Mouse (Mus musculus) heart, adult 9 months (tissue): ENCODE data around the gene Fpgs.
A peak's percentile ranks its signal among the peaks of the same experiment; 100 is the strongest.

Experiments
- DNase-seq, 2 experiments: peaks; one replicate each; pipeline ENCODE4 v3.0.0; 2022; ENCODE audit warnings: low spot score in 2 of 2

Fpgs gene

DNA sequence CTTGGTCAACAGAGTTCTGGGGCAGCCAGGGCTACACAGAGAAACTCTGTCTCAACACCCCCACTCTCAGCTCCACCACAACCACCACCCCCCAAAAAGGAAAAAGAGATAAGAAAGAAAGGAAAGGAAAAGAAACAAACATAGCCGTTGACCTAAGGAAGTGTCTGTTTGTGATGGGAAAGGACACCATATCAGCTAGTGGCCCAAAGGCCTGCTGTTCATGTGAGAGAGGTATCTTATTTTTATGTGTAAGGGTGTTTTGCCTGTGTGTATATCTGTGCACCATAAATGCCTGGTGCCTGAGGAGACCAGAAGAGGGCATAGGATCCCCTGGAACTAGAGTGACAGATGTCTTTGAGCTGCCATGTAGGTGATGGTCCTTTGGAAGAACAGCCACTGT is 64.3 kb downstream of the Fpgs start:
- no peak for DNase-seq

- peak; percentile 79 to 88 for DNase-seq
These were observed 66.1 kb downstream of the Fpgs start for GRCm38 (mm10) chr2:32637778-32638281.

GRCm38 (mm10) chr2:32636617-32637016 is 67.3 kb downstream of the Fpgs start:
- DNase-seq: no peak

DNA sequence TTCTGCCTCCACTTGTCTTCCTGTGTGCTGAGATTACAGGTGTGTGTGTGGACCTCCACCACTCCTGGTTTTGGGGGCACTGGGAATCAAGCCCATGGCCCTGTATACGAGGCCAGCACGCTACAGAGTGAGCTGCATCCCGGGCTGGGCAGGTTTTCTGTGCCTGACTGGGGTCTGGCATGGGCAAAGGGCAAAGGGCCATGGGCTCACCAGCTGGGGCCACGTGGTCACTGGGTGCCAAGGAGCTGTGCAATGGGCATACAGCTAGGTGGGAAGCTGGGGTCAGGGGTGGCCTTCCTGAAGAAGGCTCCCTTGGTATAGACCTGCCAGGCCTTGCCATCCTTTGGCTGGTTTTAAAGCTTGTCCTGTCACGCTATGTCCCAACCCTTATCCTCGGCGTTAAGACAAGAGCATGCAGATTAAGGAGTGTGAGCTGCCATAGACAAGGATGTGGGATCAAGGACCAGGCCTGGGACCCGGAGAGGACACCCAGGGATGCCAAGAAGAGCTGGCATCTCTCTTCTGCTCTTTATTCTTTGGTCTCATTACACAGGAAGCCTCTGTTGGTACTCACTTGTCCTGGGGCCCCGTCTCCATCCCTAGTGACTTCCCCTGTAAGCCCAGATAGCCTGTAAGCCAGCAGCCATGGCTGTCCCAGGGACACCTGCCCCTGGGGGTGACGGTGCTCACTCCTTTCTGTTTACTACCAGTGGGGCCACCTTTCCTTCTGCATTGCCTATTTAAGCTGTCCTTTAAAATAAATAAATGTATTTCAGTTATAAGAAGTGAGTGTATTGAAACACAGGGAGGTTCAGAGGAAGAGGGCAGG is 69.5 kb downstream of the Fpgs start:
- no peak for DNase-seq

GRCm38 (mm10) chr2:32633660-32634059 is 70.3 kb downstream of the Fpgs start:
- DNase-seq: peak; percentile 71 to 80
